Mouse (Mus musculus): ENCODE measurements around the gene Cnot1.

DNA sequence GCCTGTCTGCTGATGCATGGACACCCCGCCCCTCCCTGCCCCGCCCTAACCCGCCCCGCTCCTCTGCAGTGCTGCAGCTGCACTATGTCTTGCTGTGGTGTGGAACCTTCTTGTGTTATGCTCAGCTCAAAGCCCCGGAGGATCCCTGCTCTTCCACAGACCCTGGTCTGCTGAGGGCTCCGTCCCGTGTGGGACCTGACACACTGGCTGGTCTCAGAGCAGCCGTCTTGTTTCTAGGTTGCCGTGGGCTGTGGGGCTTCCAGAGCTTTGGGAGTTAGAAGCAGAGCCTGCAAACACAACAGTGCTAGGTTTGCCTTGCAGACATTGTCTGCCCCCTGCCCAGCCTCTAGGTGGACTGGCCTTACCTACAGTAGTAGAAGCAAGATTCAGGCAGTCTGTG lies 94.9 kb downstream of the Cnot1 start:
- TF ChIP-seq GATA1 (IDR thresholded peaks at IDR 0.05; ENCODE audit: low read length) (no peak), TAL1 (IDR thresholded peaks at IDR 0.05; ENCODE audit: low read length) (no peak)

Measured in erythroblast, embryonic 14.5 days (primary cell).